Mouse (Mus musculus) MN1 (cell line): ENCODE data around the gene Mylk2.

Experiments used
- DNase-seq: peaks from one replicate; pipeline ENCODE4 v3.0.0-alpha.2; 2016; ENCODE audit warnings: low spot score

Mylk2 gene

GRCm38 (mm10) chr2:152943568-152943967 is 32.4 kb downstream of the Mylk2 start:
- no peak for DNase-seq

GRCm38 (mm10) chr2:152944013-152944412 is 32.9 kb downstream of the Mylk2 start:
- DNase-seq = no peak

GRCm38 (mm10) chr2:152947098-152947497 is 35.9 kb downstream of the Mylk2 start:
- DNase-seq = no peak

GRCm38 (mm10) chr2:152948438-152949020 is 37.4 kb downstream of the Mylk2 start:
- DNase-seq = no peak

GRCm38 (mm10) chr2:152950358-152951064 is 39.4 kb downstream of the Mylk2 start:
- no peak for DNase-seq

GRCm38 (mm10) chr2:152951065-152951849 is 40.1 kb downstream of the Mylk2 start, which contains the start of gene Dusp15:
Dusp15 (minus strand) TSS chr2:152951698.
- peak; percentile 74 for DNase-seq

- DNase-seq = peak; percentile 77
Measured at GRCm38 (mm10) chr2:152951850-152952720, 40.9 kb downstream of the Mylk2 start.

- DNase-seq = no peak
Measured at GRCm38 (mm10) chr2:152958116-152958515, 47.0 kb downstream of the Mylk2 start.

- no peak for DNase-seq
Measured at GRCm38 (mm10) chr2:152962091-152962793, 51.1 kb downstream of the Mylk2 start, which contains the start of gene Ttll9. Ttll9 (plus strand) TSS chr2:152962485.

GRCm38 (mm10) chr2:152965555-152965954 is 54.4 kb downstream of the Mylk2 start:
- DNase-seq = no peak
